Mouse (Mus musculus) embryonic facial prominence, embryonic 15.5 days (tissue): ENCODE measurements around the gene Tspan13. TPM values are rescaled to one million over a fixed set of nuclear protein-coding genes. Genes with fewer than 3 reads are reported as not detected.

ENCODE experiments used
- ATAC-seq: fragments of 200-750 bp; cut with Nextera tagmentation; 2 replicates; pipeline ENCODE4 v1.8.0; 2017; ENCODE audit warnings: low read depth, moderate TSS enrichment; ENCODE audit not compliant: insufficient number of reproducible peaks, low FRiP score, low TSS enrichment
- H3K27ac ChIP-seq: fragments of 300-500 bp; sonication (generic); replicated peaks from 2 replicates; pipeline ENCODE4 v1.5.1; 2015; ENCODE audit warnings: mild to moderate bottlenecking, inconsistent platforms
- H3K27me3 ChIP-seq: fragments of 300-500 bp; sonication (generic); 2 replicates; pipeline ENCODE4 v1.6.1; 2015; ENCODE audit warnings: inconsistent platforms
- H3K36me3 ChIP-seq: fragments of 300-500 bp; sonication (generic); 2 replicates; pipeline ENCODE4 v1.6.1; 2015; ENCODE audit warnings: mild to moderate bottlenecking, inconsistent platforms
- H3K4me1 ChIP-seq: fragments of 300-500 bp; sonication (generic); 2 replicates; pipeline ENCODE4 v1.6.1; 2015; ENCODE audit warnings: inconsistent platforms
- H3K4me2 ChIP-seq: fragments of 300-500 bp; sonication (generic); replicated peaks from 2 replicates; pipeline ENCODE4 v1.6.1; 2015; ENCODE audit warnings: mild to moderate bottlenecking, inconsistent platforms
- H3K4me3 ChIP-seq: fragments of 300-500 bp; sonication (generic); replicated peaks from 2 replicates; pipeline ENCODE4 v1.5.1; 2015; ENCODE audit warnings: mild to moderate bottlenecking, inconsistent platforms
- H3K9ac ChIP-seq: fragments of 300-500 bp; sonication (generic); 2 replicates; pipeline ENCODE4 v1.6.1; 2015; ENCODE audit warnings: inconsistent platforms
- H3K9me3 ChIP-seq: fragments of 300-500 bp; sonication (generic); replicated peaks from 2 replicates; pipeline ENCODE4 v1.6.1; 2016; ENCODE audit warnings: inconsistent platforms
- WGBS: fragments of 180-500 bp; shearing (Covaris S2); methylation state at CpG from one replicate; pipeline ENCODE4 v1.1.7; 2015; 5-methylcytosine and 5-hydroxymethylcytosine counted together
- polyA plus RNA-seq: library from polyadenylated mRNA; unstranded; fragments of >200 nt; fragmentation: Nextera tagmentation; extraction: Ambion mirVana; gene quantifications from 2 replicates; pipeline ENCODE4 v1.2.1, GENCODE M21; 2015

The Tspan13 gene
- polyA plus RNA-seq, 1 experiment from 2014 or later = 66.5 TPM

DNA sequence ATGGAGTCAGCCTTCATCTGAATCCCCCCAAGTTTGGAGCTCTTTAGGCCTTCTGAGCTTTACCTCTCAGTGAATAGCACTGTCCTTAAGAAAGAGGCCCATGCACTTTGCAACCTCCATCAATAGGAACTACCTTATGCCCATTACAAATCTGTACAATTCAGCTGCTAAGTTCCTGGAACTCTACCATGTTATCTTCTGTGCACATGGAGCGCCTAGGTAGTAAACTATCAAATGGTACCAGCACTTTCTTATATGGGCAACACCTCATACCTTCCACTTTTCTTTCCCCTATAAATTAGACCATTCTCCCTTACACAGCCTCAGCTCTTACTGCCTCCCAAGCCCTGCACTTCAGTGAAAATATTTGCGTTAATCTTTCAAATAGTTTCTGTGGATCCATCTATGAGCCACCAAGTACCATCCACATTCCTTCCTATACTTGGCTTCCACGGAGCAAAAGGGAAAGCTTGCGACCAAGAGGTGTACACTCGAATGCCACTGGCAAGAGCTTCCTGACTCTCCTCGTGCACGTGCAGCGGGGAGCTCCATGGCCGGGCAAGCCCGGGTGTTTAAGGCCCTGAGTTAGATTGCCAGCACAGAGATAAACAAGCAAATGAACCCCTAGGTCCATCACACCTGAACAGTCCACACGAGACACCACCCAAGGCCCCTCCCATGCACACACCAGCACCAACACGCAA is 11.5 kb downstream of the Tspan13 start:
- H3K9ac ChIP-seq = no peak overlapping the region
- H3K4me3 ChIP-seq = no peak overlapping the region
- H3K4me2 ChIP-seq = no peak overlapping the region
- H3K27me3 ChIP-seq = no peaks in the 10 kb centered on the region
- no peaks in the 10 kb centered on the region for H3K36me3 ChIP-seq
- no peaks in the 10 kb centered on the region for H3K9me3 ChIP-seq
- ATAC-seq = no peak
- no peak overlapping the region for H3K27ac ChIP-seq
- H3K4me1 ChIP-seq = no peaks in the 10 kb centered on the region
- WGBS = 79% methylated on average over 12 of the region's 12 CpGs

GRCm38 (mm10) chr12:36029687-36030086 is 12.6 kb downstream of the Tspan13 start:
- H3K27me3 ChIP-seq = no peaks in the 10 kb centered on the region

DNA sequence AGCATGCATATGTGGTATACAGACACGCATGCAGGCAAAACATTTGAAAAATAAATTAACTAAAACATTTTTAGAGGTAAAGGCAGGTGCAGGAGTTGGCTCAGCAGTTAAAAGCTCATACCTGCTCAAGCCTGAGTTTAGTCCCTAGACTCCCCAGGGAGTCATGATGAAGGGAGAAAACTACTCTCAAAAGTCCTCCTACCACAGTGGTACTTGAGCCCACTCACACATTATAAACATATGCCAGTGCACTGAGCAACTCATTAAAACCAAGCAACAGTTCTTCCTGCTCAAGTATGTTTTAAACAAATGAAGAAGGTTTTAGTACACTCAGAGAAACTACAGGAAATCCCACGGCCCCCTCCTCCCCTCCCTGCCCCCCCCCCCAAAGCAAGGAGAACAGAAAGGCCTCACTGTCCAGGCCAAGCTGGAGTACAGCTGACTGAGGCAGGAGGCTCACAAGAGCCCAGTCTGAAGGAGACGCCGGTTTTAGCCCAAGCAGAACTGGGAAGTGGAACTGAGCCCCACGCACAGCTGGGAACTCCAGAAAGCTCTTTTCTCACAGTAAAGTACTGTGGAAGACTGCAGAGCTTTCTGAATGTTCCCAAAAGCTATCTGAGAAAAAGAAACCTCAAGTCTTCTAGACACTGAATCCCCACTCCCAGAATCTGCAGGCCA is 13.2 kb downstream of the Tspan13 start:
- Histone ChIP-seq H3K27ac (no peak overlapping the region), H3K9ac (no peak overlapping the region), H3K9me3 (no peaks in the 10 kb centered on the region), H3K4me1 (no peaks in the 10 kb centered on the region), H3K4me3 (no peak overlapping the region), H3K4me2 (no peak overlapping the region), H3K27me3 (no peaks in the 10 kb centered on the region), H3K36me3 (no peaks in the 10 kb centered on the region)
- WGBS = 50% methylated on average over 5 of the region's 5 CpGs
- ATAC-seq = no peak

More at GRCm38 (mm10) chr12:36029687-36030086, 12.6 kb downstream of the Tspan13 start:
- Histone ChIP-seq H3K9me3 (no peaks in the 10 kb centered on the region), H3K27ac (no peak overlapping the region), H3K4me1 (no peaks in the 10 kb centered on the region), H3K4me2 (no peak overlapping the region), H3K36me3 (no peaks in the 10 kb centered on the region), H3K9ac (no peak overlapping the region), H3K4me3 (no peak overlapping the region)
- no peak for ATAC-seq
- 72% methylated on average over 5 of the region's 6 CpGs for WGBS

DNA sequence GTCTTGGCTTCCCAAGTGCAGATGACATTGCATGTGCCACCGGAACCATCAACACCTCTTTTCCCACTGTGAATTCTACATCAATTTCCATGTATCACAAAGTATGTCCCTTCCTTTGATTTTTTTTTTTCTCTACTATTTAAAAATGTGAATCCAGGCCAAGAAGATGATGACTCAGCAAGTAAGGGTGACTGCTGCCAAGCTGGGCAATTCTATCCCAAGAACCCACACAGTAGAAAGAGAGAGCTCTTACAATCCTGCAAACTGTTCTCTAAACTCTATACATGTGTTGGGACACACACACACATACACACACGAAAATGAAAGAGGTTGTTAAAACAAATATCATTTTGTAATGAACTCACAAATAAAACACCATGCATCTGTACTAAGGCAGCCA is 15.1 kb downstream of the Tspan13 start:
- Histone ChIP-seq H3K27ac (no peak overlapping the region), H3K36me3 (no peaks in the 10 kb centered on the region), H3K9ac (no peak overlapping the region), H3K4me1 (no peaks in the 10 kb centered on the region), H3K9me3 (no peaks in the 10 kb centered on the region), H3K27me3 (no peaks in the 10 kb centered on the region), H3K4me2 (no peak overlapping the region), H3K4me3 (no peak overlapping the region)
- WGBS = 81% methylated on average over 2 of the region's 2 CpGs
- ATAC-seq = no peak

DNA sequence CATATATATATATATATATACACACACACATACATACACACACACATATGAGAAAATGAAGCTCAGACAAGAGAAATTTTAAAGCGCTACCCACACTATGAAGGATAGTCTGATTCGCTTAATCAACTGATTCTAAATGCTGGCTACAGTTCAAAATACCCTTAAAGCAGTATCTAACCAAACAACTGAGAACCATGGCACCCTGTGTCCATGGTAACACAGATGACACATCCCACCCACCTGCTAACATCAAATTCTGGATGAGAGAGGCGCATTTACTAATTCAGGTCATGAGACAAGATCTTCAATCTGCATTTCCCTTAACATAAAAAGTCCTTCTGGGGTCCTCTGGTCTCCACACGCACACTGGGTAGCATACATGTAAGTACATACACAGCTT is 16.2 kb downstream of the Tspan13 start:
- Histone ChIP-seq H3K4me1 (no peaks in the 10 kb centered on the region), H3K27ac (no peak overlapping the region), H3K4me3 (no peak overlapping the region), H3K36me3 (no peaks in the 10 kb centered on the region), H3K27me3 (no peaks in the 10 kb centered on the region), H3K9ac (no peak overlapping the region), H3K4me2 (no peak overlapping the region), H3K9me3 (no peaks in the 10 kb centered on the region)
- 93% methylated on average over 4 of the region's 4 CpGs for WGBS
- ATAC-seq = no peak

GRCm38 (mm10) chr12:36020710-36021109 is 21.6 kb downstream of the Tspan13 start:
- Histone ChIP-seq H3K4me3 (no peak overlapping the region), H3K27ac (no peak overlapping the region), H3K4me1 (no peaks in the 10 kb centered on the region), H3K36me3 (no peaks in the 10 kb centered on the region), H3K4me2 (no peak overlapping the region), H3K27me3 (no peaks in the 10 kb centered on the region), H3K9ac (no peak overlapping the region), H3K9me3 (no peaks in the 10 kb centered on the region)
- ATAC-seq = no peak
- 100% methylated on average over 2 of the region's 2 CpGs for WGBS

GRCm38 (mm10) chr12:36020081-36020480 is 22.2 kb downstream of the Tspan13 start:
- ATAC-seq = no peak
- no peaks in the 10 kb centered on the region for H3K36me3 ChIP-seq
- H3K9ac ChIP-seq = no peak overlapping the region
- no peaks in the 10 kb centered on the region for H3K9me3 ChIP-seq
- H3K27me3 ChIP-seq = no peaks in the 10 kb centered on the region
- H3K4me3 ChIP-seq = no peak overlapping the region
- H3K4me1 ChIP-seq = no peaks in the 10 kb centered on the region
- H3K27ac ChIP-seq = no peak overlapping the region
- WGBS = 80% methylated on average over 3 of the region's 3 CpGs
- no peak overlapping the region for H3K4me2 ChIP-seq

GRCm38 (mm10) chr12:36019572-36019971 is 22.7 kb downstream of the Tspan13 start:
- 68% methylated on average over 4 of the region's 4 CpGs for WGBS

DNA sequence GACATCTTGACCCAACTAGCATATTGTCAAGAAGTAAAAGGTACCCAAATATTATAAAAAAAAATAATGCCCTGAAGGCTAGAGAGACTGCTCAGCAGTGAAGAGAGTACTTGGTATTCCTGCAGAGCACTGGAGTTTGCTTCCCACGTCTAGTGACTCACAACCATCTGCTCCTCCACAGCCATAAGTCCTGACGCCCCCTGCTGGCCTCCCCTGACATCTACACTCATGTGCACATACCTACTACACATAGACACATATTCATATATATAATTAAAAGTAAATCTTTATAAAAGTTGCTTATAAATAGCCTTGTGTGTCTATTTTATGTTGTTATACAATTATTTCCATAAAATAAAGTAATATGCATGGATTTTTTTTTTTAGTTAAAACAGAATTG is 24.5 kb downstream of the Tspan13 start:
- WGBS = 76% methylated on average over 2 of the region's 2 CpGs
- H3K4me1 ChIP-seq = no peaks in the 10 kb centered on the region
- no peak overlapping the region for H3K27ac ChIP-seq
- no peak overlapping the region for H3K9ac ChIP-seq
- no peaks in the 10 kb centered on the region for H3K36me3 ChIP-seq
- no peak for ATAC-seq
- no peaks in the 10 kb centered on the region for H3K9me3 ChIP-seq
- H3K4me2 ChIP-seq = no peak overlapping the region
- H3K4me3 ChIP-seq = no peak overlapping the region
- H3K27me3 ChIP-seq = no peaks in the 10 kb centered on the region

More at GRCm38 (mm10) chr12:36019572-36019971, 22.7 kb downstream of the Tspan13 start:
- Histone ChIP-seq H3K4me2 (no peak overlapping the region), H3K9ac (no peak overlapping the region), H3K4me1 (no peaks in the 10 kb centered on the region), H3K36me3 (no peaks in the 10 kb centered on the region), H3K27me3 (no peaks in the 10 kb centered on the region), H3K27ac (no peak overlapping the region), H3K4me3 (no peak overlapping the region), H3K9me3 (no peaks in the 10 kb centered on the region)
- no peak for ATAC-seq

- Histone ChIP-seq H3K4me2 (no peak overlapping the region), H3K9ac (no peak overlapping the region), H3K27ac (no peak overlapping the region), H3K4me1 (no peaks in the 10 kb centered on the region), H3K27me3 (no peaks in the 10 kb centered on the region), H3K4me3 (no peak overlapping the region), H3K36me3 (no peaks in the 10 kb centered on the region), H3K9me3 (no peaks in the 10 kb centered on the region)
- no peak for ATAC-seq
- WGBS = 68% methylated on average over 7 of the region's 7 CpGs
Measured at GRCm38 (mm10) chr12:36013216-36013910, 28.9 kb downstream of the Tspan13 start.

DNA sequence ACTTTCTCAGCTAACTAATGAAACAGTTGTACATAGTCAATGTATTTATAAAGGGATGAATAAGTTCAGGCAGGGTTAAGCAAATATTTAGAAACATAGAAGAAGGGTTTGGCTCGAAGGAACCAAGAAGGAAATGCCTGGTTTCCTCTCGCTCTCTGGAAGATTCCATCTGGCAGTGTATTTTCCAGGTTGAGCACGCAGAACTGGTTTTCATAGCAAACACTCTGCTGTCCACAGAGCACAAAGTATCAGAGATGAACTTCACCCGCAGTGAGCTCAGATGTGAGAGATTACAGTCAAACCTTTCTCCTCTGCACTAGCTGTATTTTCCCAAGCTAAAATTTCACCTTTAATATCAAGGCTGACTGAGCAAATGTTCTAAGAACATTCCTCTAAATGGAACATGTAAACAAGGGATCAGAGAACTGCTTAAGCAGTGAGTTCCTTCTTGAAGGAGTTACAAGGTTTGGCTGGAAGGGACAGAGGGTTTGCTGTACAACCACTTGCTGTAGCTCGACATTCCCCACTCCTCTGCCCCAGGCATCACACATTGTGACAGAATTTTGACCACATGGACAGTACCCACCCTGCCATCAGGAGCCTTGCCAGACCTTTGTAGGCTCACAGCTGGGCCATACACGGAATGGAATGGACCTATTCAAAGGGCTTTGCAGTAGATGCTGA is 33.8 kb downstream of the Tspan13 start:
- Histone ChIP-seq H3K36me3 (no peaks in the 10 kb centered on the region), H3K27me3 (no peaks in the 10 kb centered on the region), H3K4me2 (no peak overlapping the region), H3K27ac (no peak overlapping the region), H3K4me3 (no peak overlapping the region), H3K9ac (no peak overlapping the region), H3K9me3 (no peaks in the 10 kb centered on the region), H3K4me1 (no peaks in the 10 kb centered on the region)
- no peak for ATAC-seq
- 52% methylated on average over 6 of the region's 6 CpGs for WGBS
